Mouse (Mus musculus) heart, embryonic 15.5 days (tissue): Measurements from ENCODE around the gene Ubac2. TPM values are rescaled to one million over a fixed set of nuclear protein-coding genes. Genes with fewer than 3 reads are reported as not detected.

ENCODE experiments used
- ATAC-seq: fragments of 200-750 bp; cut with Nextera tagmentation; replicated peaks from 2 replicates; pipeline ENCODE4 v1.8.0; 2017; ENCODE audit warnings: low read depth, moderate TSS enrichment; ENCODE audit not compliant: insufficient number of reproducible peaks, insufficient read depth, low FRiP score
- H3K27ac ChIP-seq: fragments of 300-500 bp; sonication (generic); 2 replicates; pipeline ENCODE4 v1.5.1; 2015; ENCODE audit warnings: mild to moderate bottlenecking, inconsistent platforms
- H3K27me3 ChIP-seq: fragments of 300-500 bp; sonication (generic); 2 replicates; pipeline ENCODE4 v1.6.1; 2015; ENCODE audit warnings: inconsistent platforms
- H3K36me3 ChIP-seq: fragments of 300-500 bp; sonication (generic); 2 replicates; pipeline ENCODE4 v1.6.1; 2015; ENCODE audit warnings: mild to moderate bottlenecking, inconsistent platforms
- H3K4me1 ChIP-seq: fragments of 300-500 bp; sonication (generic); replicated peaks from 2 replicates; pipeline ENCODE4 v1.6.1; 2015; ENCODE audit warnings: inconsistent platforms
- H3K4me2 ChIP-seq: fragments of 300-500 bp; sonication (generic); 2 replicates; pipeline ENCODE4 v1.6.1; 2015; ENCODE audit warnings: inconsistent platforms, mild to moderate bottlenecking, moderate library complexity
- H3K4me3 ChIP-seq: fragments of 300-500 bp; sonication (generic); 2 replicates; pipeline ENCODE4 v1.5.1; 2015; ENCODE audit warnings: mild to moderate bottlenecking, inconsistent platforms
- H3K9ac ChIP-seq: fragments of 300-500 bp; sonication (generic); 2 replicates; pipeline ENCODE4 v1.6.1; 2015; ENCODE audit warnings: mild to moderate bottlenecking, inconsistent platforms
- H3K9me3 ChIP-seq: fragments of 300-500 bp; sonication (generic); replicated peaks from 2 replicates; pipeline ENCODE4 v1.6.1; 2016; ENCODE audit warnings: inconsistent platforms
- WGBS: fragments of 180-500 bp; shearing (Covaris S2); methylation state at CpG from one replicate; pipeline ENCODE4 v1.1.7; 2015; ENCODE audit warnings: mixed read lengths; 5-methylcytosine and 5-hydroxymethylcytosine counted together
- polyA plus RNA-seq: library from polyadenylated mRNA; unstranded; fragments of >200 nt; fragmentation: Nextera tagmentation; extraction: Ambion mirVana; gene quantifications from 2 replicates; pipeline ENCODE4 v1.2.1, GENCODE M21; 2015

Gene Ubac2
- polyA plus RNA-seq, 1 experiment from 2014 or later, result 42.4 TPM

- no peaks in the 10 kb centered on the region for H3K27me3 ChIP-seq
- H3K9ac ChIP-seq, result no peak overlapping the region
- H3K4me3 ChIP-seq, result no peak overlapping the region
- WGBS, result 86% methylated on average over 7 of the region's 7 CpGs
- no peak overlapping the region for H3K4me2 ChIP-seq
- no peak for ATAC-seq
- no peak overlapping the region for H3K27ac ChIP-seq
- H3K4me1 ChIP-seq, result no peaks in the 10 kb centered on the region
- peaks cover 16% of the 10 kb centered on the region; the same call in 1 of the 2 replicates for H3K36me3 ChIP-seq
- H3K9me3 ChIP-seq, result no peaks in the 10 kb centered on the region
These were observed 34.1 kb downstream of the Ubac2 start for GRCm38 (mm10) chr14:121912501-121912900.

- Histone ChIP-seq H3K36me3 (0 out of 2 replicates have a peak, but pooled peaks cover 6% of the 10 kb centered on the region), H3K27me3 (no peaks in the 10 kb centered on the region), H3K4me1 (peaks cover 2% of the 10 kb centered on the region), H3K4me2 (no peak overlapping the region), H3K27ac (no peak overlapping the region), H3K9me3 (no peaks in the 10 kb centered on the region), H3K9ac (no peak overlapping the region), H3K4me3 (no peak overlapping the region)
- 87% methylated on average over 5 of the region's 5 CpGs for whole genome bisulfite sequencing
- no peak for ATAC-seq
These were observed 36.7 kb downstream of the Ubac2 start for GRCm38 (mm10) chr14:121915143-121915542.

- Histone ChIP-seq H3K27me3 (no peaks in the 10 kb centered on the region), H3K9me3 (no peaks in the 10 kb centered on the region), H3K27ac (no peak within 1 kb of the TSS; the same call in 1 of the 2 replicates), H3K9ac (no peak within 1 kb of the TSS), H3K36me3 (0 out of 2 replicates have a peak, but pooled peaks cover 6% of the 10 kb centered on the region), H3K4me3 (no peak within 1 kb of the TSS), H3K4me1 (peaks cover 7% of the 10 kb centered on the region), H3K4me2 (no peak within 1 kb of the TSS)
- 68% methylated on average over 8 of the region's 8 CpGs for WGBS
- ATAC-seq, result no peak
These were observed 37.2 kb downstream of the Ubac2 start, which contains the start of gene Gpr18 for GRCm38 (mm10) chr14:121915621-121916020. Gene Gpr18 (minus strand): TSS chr14:121915781.

- ATAC-seq, result no peak
- 85% methylated on average over 6 of the region's 6 CpGs for WGBS
- 0 out of 2 replicates have a peak, but pooled peaks cover 6% of the 10 kb centered on the region for H3K36me3 ChIP-seq
- no peak overlapping the region for H3K4me2 ChIP-seq
- no peaks in the 10 kb centered on the region for H3K9me3 ChIP-seq
- H3K4me3 ChIP-seq, result no peak overlapping the region
- H3K27ac ChIP-seq, result no peak overlapping the region; the same call in 1 of the 2 replicates
- no peaks in the 10 kb centered on the region for H3K27me3 ChIP-seq
- no peak overlapping the region for H3K9ac ChIP-seq
- peaks cover 14% of the 10 kb centered on the region for H3K4me1 ChIP-seq
These were observed 38.1 kb downstream of the Ubac2 start for GRCm38 (mm10) chr14:121916311-121917094.

DNA sequence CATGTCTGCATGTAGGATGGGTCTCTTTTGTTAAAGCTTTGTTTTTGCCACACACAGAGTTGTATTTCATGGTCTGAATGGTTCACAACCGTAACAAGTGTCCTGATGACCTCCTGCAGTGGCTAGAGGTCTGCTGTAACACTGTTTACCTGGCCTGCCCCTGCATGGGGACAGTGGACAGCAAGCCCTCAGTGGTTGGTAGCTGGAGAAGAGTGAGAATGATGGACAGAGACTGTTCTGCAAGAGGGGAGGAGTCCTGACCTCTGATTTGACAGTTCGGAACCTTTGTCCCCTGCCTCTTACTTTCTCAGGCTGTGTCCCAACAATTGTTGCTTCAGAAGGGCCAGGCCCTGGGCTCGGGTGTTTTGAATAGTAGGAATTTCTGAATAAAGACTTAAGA lies 39.8 kb downstream of the Ubac2 start:
- no peak for ATAC-seq
- WGBS, result 68% methylated on average over 3 of the region's 3 CpGs

GRCm38 (mm10) chr14:121919752-121920151 lies 41.3 kb downstream of the Ubac2 start:
- H3K36me3 ChIP-seq, result 0 out of 2 replicates have a peak, but pooled peaks cover 4% of the 10 kb centered on the region
- WGBS, result 26% methylated on average over 3 of the region's 3 CpGs
- ATAC-seq, result no peak

More for the DNA sequence above, 39.8 kb downstream of the Ubac2 start:
- no peaks in the 10 kb centered on the region for H3K9me3 ChIP-seq
- H3K4me2 ChIP-seq, result no peak overlapping the region
- no peaks in the 10 kb centered on the region for H3K27me3 ChIP-seq
- H3K9ac ChIP-seq, result no peak overlapping the region
- no peak overlapping the region for H3K27ac ChIP-seq
- H3K4me3 ChIP-seq, result no peak overlapping the region
- peaks cover 14% of the 10 kb centered on the region for H3K4me1 ChIP-seq
- H3K36me3 ChIP-seq, result 0 out of 2 replicates have a peak, but pooled peaks cover 4% of the 10 kb centered on the region

GRCm38 (mm10) chr14:121920511-121921124 lies 42.2 kb downstream of the Ubac2 start:
- peak overlapping the region; percentile 3; the same call in 1 of the 2 replicates for H3K27ac ChIP-seq
- no peak overlapping the region for H3K4me2 ChIP-seq
- H3K27me3 ChIP-seq, result no peaks in the 10 kb centered on the region
- 0 out of 2 replicates have a peak, but pooled peaks cover 4% of the 10 kb centered on the region for H3K36me3 ChIP-seq
- H3K9ac ChIP-seq, result no peak overlapping the region
- 0 out of 2 replicates have a peak, but pooled peaks have one; percentile 34 for ATAC-seq
- H3K9me3 ChIP-seq, result no peaks in the 10 kb centered on the region
- 64% methylated on average over 12 of the region's 12 CpGs for WGBS
- H3K4me3 ChIP-seq, result no peak overlapping the region
- H3K4me1 ChIP-seq, result peaks cover 19% of the 10 kb centered on the region

More at GRCm38 (mm10) chr14:121919752-121920151, 41.3 kb downstream of the Ubac2 start:
- Histone ChIP-seq H3K9me3 (no peaks in the 10 kb centered on the region), H3K4me1 (peaks cover 15% of the 10 kb centered on the region), H3K4me2 (no peak overlapping the region), H3K27me3 (no peaks in the 10 kb centered on the region), H3K9ac (no peak overlapping the region), H3K27ac (no peak overlapping the region), H3K4me3 (no peak overlapping the region)

DNA sequence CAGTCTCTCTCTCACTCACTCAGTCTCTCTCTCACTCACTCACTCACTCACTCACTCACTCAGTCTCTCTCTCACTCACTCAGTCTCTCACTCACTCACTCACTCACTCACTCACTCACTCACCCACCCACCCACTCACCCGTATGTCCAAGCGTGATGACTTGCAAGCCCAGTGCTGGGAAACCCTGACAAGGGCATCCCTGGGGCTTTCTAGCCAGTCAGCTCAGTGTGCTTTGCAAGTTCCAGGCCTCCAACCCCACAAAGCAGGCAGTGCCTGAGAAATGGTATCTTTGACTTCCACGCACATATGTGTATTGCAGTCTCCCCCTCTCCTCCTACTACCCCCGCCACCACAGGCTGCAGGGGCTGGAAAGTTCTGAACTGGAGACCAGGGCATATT lies 43.6 kb downstream of the Ubac2 start:
- Histone ChIP-seq H3K36me3 (0 out of 2 replicates have a peak, but pooled peaks cover 4% of the 10 kb centered on the region), H3K4me3 (no peak overlapping the region), H3K27me3 (no peaks in the 10 kb centered on the region), H3K9ac (no peak overlapping the region), H3K4me1 (peaks cover 19% of the 10 kb centered on the region), H3K9me3 (no peaks in the 10 kb centered on the region), H3K4me2 (no peak overlapping the region), H3K27ac (no peak overlapping the region)
- ATAC-seq, result no peak
- WGBS, result 91% methylated on average over 4 of the region's 4 CpGs

DNA sequence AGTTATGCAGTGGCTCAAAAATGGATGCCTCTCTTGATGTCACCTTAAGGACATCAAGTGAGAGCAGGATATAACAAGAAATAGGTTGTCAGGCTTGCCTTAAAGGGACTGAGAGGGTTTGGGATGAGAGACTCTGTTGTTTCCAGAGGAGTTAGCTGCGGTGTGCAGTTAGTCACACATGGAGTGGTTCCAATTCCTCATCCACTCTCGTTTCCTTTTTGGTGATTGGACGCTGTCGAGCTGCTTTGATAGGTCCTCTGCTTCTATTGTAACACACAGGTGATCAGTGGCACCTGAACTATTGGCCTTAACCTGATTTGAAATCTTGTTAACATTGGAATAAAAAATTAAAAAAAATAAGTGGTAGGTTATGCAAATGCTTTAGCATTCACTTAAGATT lies 44.3 kb downstream of the Ubac2 start:
- no peak overlapping the region for H3K4me3 ChIP-seq
- no peak overlapping the region for H3K9ac ChIP-seq
- H3K36me3 ChIP-seq, result 0 out of 2 replicates have a peak, but pooled peaks cover under 1% of the 10 kb centered on the region
- H3K9me3 ChIP-seq, result no peaks in the 10 kb centered on the region
- peaks cover 19% of the 10 kb centered on the region for H3K4me1 ChIP-seq
- no peak overlapping the region for H3K4me2 ChIP-seq
- no peaks in the 10 kb centered on the region for H3K27me3 ChIP-seq
- ATAC-seq, result no peak
- H3K27ac ChIP-seq, result no peak overlapping the region
- WGBS, result 55% methylated on average over 4 of the region's 4 CpGs

GRCm38 (mm10) chr14:121924876-121925275 lies 46.5 kb downstream of the Ubac2 start:
- no peak for ATAC-seq
- 67% methylated on average over 6 of the region's 6 CpGs for WGBS
- no peak overlapping the region for H3K9ac ChIP-seq
- H3K4me2 ChIP-seq, result no peak overlapping the region
- H3K36me3 ChIP-seq, result no peaks in the 10 kb centered on the region
- H3K4me3 ChIP-seq, result no peak overlapping the region
- no peaks in the 10 kb centered on the region for H3K9me3 ChIP-seq
- H3K27me3 ChIP-seq, result no peaks in the 10 kb centered on the region
- H3K27ac ChIP-seq, result no peak overlapping the region
- H3K4me1 ChIP-seq, result peaks cover 29% of the 10 kb centered on the region

DNA sequence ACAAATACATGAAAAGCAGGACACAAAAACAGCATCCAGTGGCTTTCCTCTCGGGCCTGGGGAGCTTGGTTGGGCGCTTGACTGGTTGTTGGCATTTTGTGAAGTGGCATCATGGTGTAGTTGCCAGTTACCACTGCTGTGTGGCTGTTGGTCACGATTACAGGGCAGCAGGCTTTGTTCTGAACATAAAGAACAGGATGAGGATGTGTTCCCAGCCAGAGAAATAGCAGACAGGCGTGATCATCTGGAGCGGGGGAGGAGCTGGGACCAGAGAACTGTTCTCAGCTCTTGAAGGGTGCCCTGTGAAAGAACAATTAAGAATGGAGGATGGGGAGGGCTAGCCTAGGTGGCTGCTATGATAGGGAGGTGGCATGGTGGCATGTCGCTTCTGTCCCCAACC lies 48.5 kb downstream of the Ubac2 start:
- no peaks in the 10 kb centered on the region for H3K27me3 ChIP-seq
- H3K4me2 ChIP-seq, result no peak overlapping the region
- 84% methylated on average over 6 of the region's 6 CpGs for WGBS
- no peaks in the 10 kb centered on the region for H3K9me3 ChIP-seq
- H3K4me3 ChIP-seq, result no peak overlapping the region
- H3K36me3 ChIP-seq, result no peaks in the 10 kb centered on the region
- peaks cover 24% of the 10 kb centered on the region for H3K4me1 ChIP-seq
- no peak overlapping the region for H3K27ac ChIP-seq
- ATAC-seq, result no peak
- H3K9ac ChIP-seq, result no peak overlapping the region
